Mouse (Mus musculus) testis, postnatal 10 days (tissue): Measurements from ENCODE around the gene Vav3.

Experiments used
- DNase-seq: peaks from one replicate; pipeline ENCODE4 v3.0.0; 2021; ENCODE audit warnings: low spot score

Gene Vav3

DNA sequence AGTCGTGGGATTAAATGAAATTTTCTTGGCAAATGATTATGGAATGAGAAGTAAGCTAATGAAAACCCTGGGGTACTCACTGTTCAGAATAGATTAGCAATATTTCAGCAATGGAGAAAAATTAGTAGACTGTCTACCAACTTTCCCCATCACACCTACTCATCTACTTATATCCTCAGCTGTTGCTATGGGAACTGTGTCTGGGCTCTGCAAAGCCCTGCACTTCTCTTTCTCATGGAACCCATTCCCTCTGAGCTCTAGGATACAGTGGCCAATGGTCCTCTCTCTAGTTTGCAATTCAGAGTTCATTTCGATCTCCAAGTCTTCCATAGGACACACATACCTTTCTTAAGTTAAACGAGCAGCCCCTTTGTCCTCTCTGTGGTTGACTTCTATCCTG, 352.2 kb downstream of the Vav3 start:
- no peak for DNase-seq

DNA sequence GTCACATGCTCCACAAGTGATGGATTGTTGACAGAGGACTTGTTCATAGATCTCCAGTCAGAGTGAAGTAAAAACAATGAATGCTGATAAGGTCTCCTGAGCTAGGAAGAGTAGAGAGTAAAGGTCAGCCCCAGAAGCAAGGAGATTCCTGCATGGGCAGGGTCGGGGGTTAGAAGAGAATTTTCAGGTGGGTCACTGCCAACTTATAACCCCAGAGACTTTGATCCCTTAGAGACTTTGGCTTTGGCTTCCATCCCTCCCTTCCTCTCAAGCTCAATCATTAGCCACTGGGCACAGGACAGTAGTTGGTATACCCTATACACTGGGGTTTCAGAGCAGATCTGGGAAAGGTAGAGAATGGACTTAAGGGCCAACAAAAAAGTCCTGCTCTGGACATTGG, 360.8 kb downstream of the Vav3 start:
- no peak for DNase-seq

GRCm38 (mm10) chr3:109707786-109708460, 367.5 kb downstream of the Vav3 start:
- no peak for DNase-seq

- no peak for DNase-seq
Observed at GRCm38 (mm10) chr3:109711751-109712150, 371.3 kb downstream of the Vav3 start.

DNA sequence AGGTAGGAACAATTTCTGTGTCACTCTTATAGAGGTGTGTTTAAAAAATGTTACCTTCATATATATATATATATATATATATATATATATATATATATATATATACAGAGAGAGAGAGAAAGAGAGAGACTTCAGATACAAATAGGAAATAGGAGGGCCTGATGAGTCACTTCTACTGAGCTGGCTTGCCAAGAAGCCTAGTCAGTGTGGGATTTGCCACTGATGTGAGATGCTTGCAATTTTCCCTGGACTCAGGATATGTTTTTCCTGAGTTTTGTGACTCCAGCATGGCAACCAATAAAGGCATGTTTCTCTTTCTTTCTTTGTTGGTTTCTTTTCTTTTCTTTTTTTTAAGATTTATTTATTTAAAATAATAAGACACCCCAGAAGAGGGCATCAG, 374.0 kb downstream of the Vav3 start:
- DNase-seq: no peak

DNA sequence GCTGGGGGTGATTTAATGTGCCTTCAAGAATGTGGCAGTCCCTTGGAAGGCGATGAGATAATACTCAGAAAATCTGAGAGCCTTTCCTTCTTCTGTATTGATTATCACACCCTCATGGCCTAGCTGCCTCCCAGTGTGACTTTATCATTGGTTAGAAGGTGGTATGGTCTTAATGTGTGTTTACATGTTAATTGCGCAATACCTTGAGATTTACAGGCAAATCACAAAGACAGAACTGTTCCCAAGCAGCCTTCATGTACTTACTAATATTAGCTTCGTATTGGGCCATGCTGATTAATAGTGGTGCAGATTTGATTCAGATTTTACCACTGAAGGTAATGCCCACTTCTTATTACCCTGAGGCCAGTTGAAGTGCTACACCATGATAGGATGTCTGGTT, 381.3 kb downstream of the Vav3 start:
- no peak for DNase-seq

DNA sequence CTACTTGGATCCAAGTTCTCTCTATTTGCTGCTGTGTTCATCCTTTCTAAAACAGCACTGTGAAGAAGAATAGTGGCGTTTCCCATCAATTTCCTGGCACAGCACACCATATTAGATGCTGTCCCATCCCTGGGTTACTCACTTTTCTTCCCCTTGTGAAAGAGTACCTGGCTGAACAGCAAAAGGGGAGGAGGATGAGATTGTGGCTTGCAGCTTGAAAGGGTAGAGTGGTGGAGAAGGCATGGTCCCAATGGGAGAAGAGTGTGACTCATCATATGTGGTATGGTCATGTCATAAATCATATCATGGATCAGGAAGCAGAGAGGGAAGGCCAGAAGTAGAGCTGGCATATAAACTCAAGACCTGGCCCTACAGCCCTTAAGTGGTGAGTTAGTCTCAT, 386.3 kb downstream of the Vav3 start:
- no peak for DNase-seq

GRCm38 (mm10) chr3:109731592-109732230, 391.3 kb downstream of the Vav3 start:
- DNase-seq: no peak

DNA sequence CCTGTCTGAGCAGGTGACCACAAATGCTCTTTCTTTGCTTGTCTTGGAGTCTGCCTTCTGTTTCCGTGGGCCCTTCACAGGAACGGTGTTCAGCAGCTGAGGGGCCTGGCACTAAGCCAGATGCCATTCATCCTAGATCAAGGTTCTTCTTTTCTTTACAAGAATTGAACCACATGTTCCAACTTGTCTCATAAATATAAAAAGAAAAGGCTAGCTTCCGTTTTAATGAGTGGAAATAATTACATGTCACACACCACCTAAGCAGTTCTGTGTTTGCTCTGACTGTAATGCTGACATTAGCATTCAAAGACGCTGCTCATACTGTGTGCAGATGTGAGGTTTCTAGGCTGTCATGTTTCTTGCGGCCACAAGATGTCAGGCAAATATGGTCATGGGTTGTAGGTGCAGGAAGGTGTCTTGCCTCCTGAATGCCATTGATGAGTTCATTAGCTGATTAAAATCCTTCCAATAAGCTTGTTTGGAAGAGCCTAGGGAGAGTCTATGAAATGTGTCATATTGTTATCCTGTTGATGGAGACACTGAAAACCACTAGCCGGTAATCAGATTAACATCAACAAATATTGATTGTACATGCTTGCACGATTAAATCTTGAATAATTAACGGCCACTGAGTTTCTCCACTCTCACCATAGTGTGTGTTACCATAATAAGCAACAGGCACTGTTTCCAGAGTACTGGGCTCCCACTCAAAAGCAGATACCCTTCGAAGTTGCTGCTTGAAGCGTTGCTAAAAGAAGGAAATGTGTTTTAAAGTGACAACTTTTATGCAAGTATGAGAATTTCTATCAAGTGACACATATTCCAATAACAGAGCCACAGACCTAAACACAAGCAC, 392.1 kb downstream of the Vav3 start:
- no peak for DNase-seq
